Mouse (Mus musculus) midbrain, embryonic 10.5 days (tissue): ENCODE measurements around the gene Deup1. TPM values are rescaled to one million over a fixed set of nuclear protein-coding genes. Genes with fewer than 3 reads are reported as not detected.

Source experiments
- DNase-seq: peaks from one replicate; pipeline ENCODE4 v3.0.0-alpha.2; 2017; ENCODE audit warnings: low spot score
- H3K27ac ChIP-seq: fragments of 300-500 bp; sonication (generic); replicated peaks from 2 replicates; pipeline ENCODE4 v1.5.1; 2016; ENCODE audit warnings: mild to moderate bottlenecking
- H3K27me3 ChIP-seq: fragments of 300-500 bp; sonication (generic); 2 replicates; pipeline ENCODE4 v1.6.1; 2016; ENCODE audit warnings: low read depth, mild to moderate bottlenecking; ENCODE audit not compliant: poor library complexity, severe bottlenecking
- H3K36me3 ChIP-seq: fragments of 300-500 bp; sonication (generic); 2 replicates; pipeline ENCODE4 v1.6.1; 2016; ENCODE audit warnings: mild to moderate bottlenecking, moderate library complexity
- H3K4me1 ChIP-seq: fragments of 300-500 bp; sonication (generic); 2 replicates; pipeline ENCODE4 v1.6.1; 2016
- H3K4me3 ChIP-seq: fragments of 300-500 bp; sonication (generic); 2 replicates; pipeline ENCODE4 v1.5.1; 2016; ENCODE audit warnings: mild to moderate bottlenecking, moderate library complexity
- H3K9me3 ChIP-seq: fragments of 300-500 bp; sonication (generic); replicated peaks from 2 replicates; pipeline ENCODE4 v1.6.1; 2016; ENCODE audit warnings: mild to moderate bottlenecking
- WGBS: fragments of 180-500 bp; shearing (Covaris S2); methylation state at CpG from one replicate; pipeline ENCODE4 v1.1.7; 2016; 5-methylcytosine and 5-hydroxymethylcytosine counted together
- polyA plus RNA-seq: library from polyadenylated mRNA; unstranded; fragments of >200 nt; fragmentation: Nextera tagmentation; extraction: Ambion mirVana; gene quantifications from 2 replicates; pipeline ENCODE4 v1.2.1, GENCODE M21; 2016

The Deup1 gene
- polyA plus RNA-seq: 0.37 and 0.48 TPM in 2 replicates

GRCm38 (mm10) chr9:15627785-15628287 is at the start of gene Deup1:
Gene Deup1, minus strand, starts transcription at chr9:15627933.
- peak within 1 kb of the TSS; percentile 71 for H3K27ac ChIP-seq
- DNase-seq: peak; percentile 69
- 1% methylated on average over 28 of the region's 28 CpGs for WGBS
- no peaks in the 10 kb centered on the region for H3K9me3 ChIP-seq
- peaks cover 12% of the 10 kb centered on the region for H3K4me1 ChIP-seq
- H3K27me3 ChIP-seq: peaks cover 11% of the 10 kb centered on the region; the same call in 1 of the 2 replicates
- peak within 1 kb of the TSS; percentile 51 for H3K4me3 ChIP-seq
- H3K36me3 ChIP-seq: no peaks in the 10 kb centered on the region

DNA sequence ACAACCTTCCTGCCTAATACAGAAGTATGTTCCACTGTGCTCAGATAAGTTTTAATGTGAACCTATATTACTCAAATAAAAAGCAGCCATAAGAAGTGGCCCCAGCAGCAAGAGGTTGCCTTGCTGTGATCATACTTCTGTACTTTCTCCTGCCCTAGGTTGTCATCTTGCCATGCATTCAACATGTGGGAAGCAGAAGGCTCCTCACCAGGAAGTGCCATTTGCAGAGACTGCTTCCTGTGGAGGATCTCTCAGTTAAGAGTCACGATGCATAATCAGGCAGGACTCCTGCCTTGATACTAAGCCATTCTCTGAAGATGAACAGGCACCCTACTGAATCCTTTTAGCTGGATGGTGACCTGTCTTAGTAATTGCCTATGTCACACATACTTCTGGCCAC is 44.5 kb upstream of the Deup1 start:
- no peaks in the 10 kb centered on the region for H3K27me3 ChIP-seq
- no peak for DNase-seq

GRCm38 (mm10) chr9:15670002-15670527 is 42.3 kb upstream of the Deup1 start:
- Histone ChIP-seq H3K9me3 (no peaks in the 10 kb centered on the region), H3K27me3 (no peaks in the 10 kb centered on the region), H3K36me3 (no peaks in the 10 kb centered on the region), H3K4me3 (no peak overlapping the region), H3K4me1 (no peaks in the 10 kb centered on the region; the same call in 1 of the 2 replicates), H3K27ac (no peak overlapping the region)
- WGBS: 52% methylated on average over 5 of the region's 5 CpGs
- no peak for DNase-seq

More for the DNA sequence above, 44.5 kb upstream of the Deup1 start:
- no peak overlapping the region for H3K4me3 ChIP-seq
- 50% methylated on average over 1 of the region's 1 CpGs for WGBS
- H3K36me3 ChIP-seq: no peaks in the 10 kb centered on the region
- H3K9me3 ChIP-seq: no peaks in the 10 kb centered on the region
- no peaks in the 10 kb centered on the region; the same call in 1 of the 2 replicates for H3K4me1 ChIP-seq
- H3K27ac ChIP-seq: no peak overlapping the region

DNA sequence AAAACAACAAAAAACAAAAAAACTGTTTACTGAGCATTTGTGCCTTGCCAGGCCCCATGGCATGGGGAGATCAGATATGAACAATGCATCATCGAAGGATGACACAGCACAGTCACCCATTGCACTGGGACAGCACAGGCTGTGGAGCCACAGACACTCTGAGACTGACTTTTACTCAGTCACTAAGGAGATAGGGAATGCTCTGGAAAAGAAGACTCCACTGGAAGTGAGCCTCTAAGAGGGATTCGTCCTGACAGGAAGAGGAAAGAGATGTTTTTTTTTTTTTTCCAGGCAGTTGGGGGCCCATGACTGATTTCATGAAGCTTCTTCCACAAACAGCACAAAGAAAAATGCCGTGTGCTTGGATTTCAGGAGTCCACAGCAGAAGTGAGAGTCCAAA is 41.7 kb upstream of the Deup1 start:
- WGBS: 74% methylated on average over 3 of the region's 3 CpGs
- no peaks in the 10 kb centered on the region; the same call in 1 of the 2 replicates for H3K4me1 ChIP-seq
- no peaks in the 10 kb centered on the region for H3K9me3 ChIP-seq
- H3K36me3 ChIP-seq: no peaks in the 10 kb centered on the region
- no peaks in the 10 kb centered on the region for H3K27me3 ChIP-seq
- DNase-seq: no peak
- no peak overlapping the region for H3K27ac ChIP-seq
- H3K4me3 ChIP-seq: no peak overlapping the region

DNA sequence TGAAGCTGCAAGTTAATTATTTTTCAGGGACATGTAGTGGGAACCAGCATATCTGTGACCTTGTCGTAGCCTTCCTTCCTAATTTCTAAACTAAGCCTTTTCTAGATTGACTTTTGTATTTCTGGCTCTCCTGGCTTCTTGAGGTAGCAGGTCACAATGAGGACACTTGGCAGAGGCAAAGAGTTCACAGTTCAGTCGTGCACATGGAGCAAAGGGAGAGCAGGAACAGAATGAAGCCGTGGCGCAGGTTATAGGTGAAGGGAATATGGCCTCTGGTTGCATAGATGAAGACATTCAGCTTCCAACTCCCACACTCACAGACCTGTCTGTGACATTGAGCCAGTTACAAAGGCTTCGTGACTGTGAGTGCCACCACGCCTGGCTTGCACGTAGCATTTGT is 36.9 kb upstream of the Deup1 start:
- 86% methylated on average over 7 of the region's 7 CpGs for WGBS
- Histone ChIP-seq H3K4me1 (no peaks in the 10 kb centered on the region), H3K9me3 (no peaks in the 10 kb centered on the region), H3K27me3 (no peaks in the 10 kb centered on the region), H3K36me3 (no peaks in the 10 kb centered on the region), H3K27ac (no peak overlapping the region), H3K4me3 (no peak overlapping the region)
- no peak for DNase-seq

- H3K36me3 ChIP-seq: no peaks in the 10 kb centered on the region
- H3K27ac ChIP-seq: no peak overlapping the region
- WGBS: 87% methylated on average over 6 of the region's 6 CpGs
- H3K4me3 ChIP-seq: no peak overlapping the region
- H3K27me3 ChIP-seq: no peaks in the 10 kb centered on the region
- no peak for DNase-seq
- peaks cover 13% of the 10 kb centered on the region; the same call in 1 of the 2 replicates for H3K9me3 ChIP-seq
- H3K4me1 ChIP-seq: peaks cover 12% of the 10 kb centered on the region
Observed at GRCm38 (mm10) chr9:15659069-15659468, 31.3 kb upstream of the Deup1 start.

DNA sequence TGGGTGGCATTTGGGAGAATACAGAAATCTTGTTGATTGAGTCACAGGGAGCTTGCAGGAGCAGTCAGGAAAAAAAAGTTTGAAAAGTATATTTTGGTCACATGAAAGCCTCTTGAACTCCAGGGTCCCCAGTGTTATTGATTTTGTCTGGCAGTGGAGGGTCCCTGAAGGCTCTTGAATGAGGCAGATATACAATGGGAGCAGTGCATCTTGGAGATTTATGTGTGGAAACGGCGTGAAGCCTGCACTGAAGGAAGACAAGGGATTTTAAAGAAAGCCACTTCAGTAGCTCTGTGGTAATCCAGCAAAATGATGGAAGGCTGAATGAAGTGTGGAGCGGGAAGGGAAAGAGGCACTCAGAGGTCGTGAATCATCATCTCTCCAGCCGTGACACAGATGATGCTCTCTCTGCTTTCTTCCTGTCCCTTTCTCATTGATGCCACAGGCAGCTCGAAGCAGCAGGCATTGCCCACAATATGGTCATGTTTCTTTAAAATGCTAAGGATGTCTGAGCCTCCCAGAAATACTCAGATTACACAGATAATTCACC is 30.6 kb upstream of the Deup1 start:
- WGBS: 54% methylated on average over 6 of the region's 6 CpGs
- H3K4me1 ChIP-seq: peaks cover 12% of the 10 kb centered on the region
- peaks cover 16% of the 10 kb centered on the region; the same call in 1 of the 2 replicates for H3K9me3 ChIP-seq
- no peaks in the 10 kb centered on the region for H3K36me3 ChIP-seq
- H3K27ac ChIP-seq: no peak overlapping the region
- no peak overlapping the region for H3K4me3 ChIP-seq
- no peak for DNase-seq
- no peaks in the 10 kb centered on the region for H3K27me3 ChIP-seq

- no peak overlapping the region for H3K4me3 ChIP-seq
- DNase-seq: no peak
- H3K4me1 ChIP-seq: peaks cover 9% of the 10 kb centered on the region
- H3K36me3 ChIP-seq: no peaks in the 10 kb centered on the region
- no peak overlapping the region for H3K27ac ChIP-seq
- peaks cover 16% of the 10 kb centered on the region; the same call in 1 of the 2 replicates for H3K9me3 ChIP-seq
- H3K27me3 ChIP-seq: no peaks in the 10 kb centered on the region
Observed at GRCm38 (mm10) chr9:15653036-15653435, 25.3 kb upstream of the Deup1 start.

GRCm38 (mm10) chr9:15649977-15650376 is 22.2 kb upstream of the Deup1 start:
- DNase-seq: no peak
- Histone ChIP-seq H3K36me3 (no peaks in the 10 kb centered on the region), H3K27ac (no peak overlapping the region), H3K4me3 (no peak overlapping the region), H3K4me1 (peaks cover 8% of the 10 kb centered on the region), H3K9me3 (peaks cover 12% of the 10 kb centered on the region; the same call in 1 of the 2 replicates), H3K27me3 (no peaks in the 10 kb centered on the region)
- 91% methylated on average over 2 of the region's 2 CpGs for WGBS

DNA sequence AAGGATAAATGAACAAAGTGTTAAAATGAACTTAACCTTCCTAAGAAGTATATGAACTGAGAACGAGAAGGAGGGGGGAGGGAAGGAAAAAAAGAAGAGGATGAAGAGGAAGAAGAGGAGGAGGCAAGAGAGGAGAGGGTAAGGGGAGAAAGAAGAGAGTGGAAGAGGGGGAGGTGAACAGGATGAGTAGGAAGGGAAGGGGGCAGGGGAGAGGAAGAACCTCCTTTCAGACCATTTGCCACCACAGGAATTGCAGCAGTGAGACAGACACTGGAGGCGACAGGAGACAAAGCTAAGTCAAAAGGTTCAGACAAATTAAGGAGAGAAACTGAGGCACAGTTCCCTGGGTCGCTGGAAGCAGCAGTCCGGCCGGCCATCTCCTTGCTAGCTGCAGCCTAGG is 349 bp downstream of the Deup1 start:
- 15% methylated on average over 5 of the region's 5 CpGs for WGBS
- no peaks in the 10 kb centered on the region for H3K36me3 ChIP-seq
- peak overlapping the region; percentile 71 for H3K27ac ChIP-seq
- peak overlapping the region; percentile 51 for H3K4me3 ChIP-seq
- peaks cover 12% of the 10 kb centered on the region for H3K4me1 ChIP-seq
- no peaks in the 10 kb centered on the region for H3K9me3 ChIP-seq
- peaks cover 11% of the 10 kb centered on the region; the same call in 1 of the 2 replicates for H3K27me3 ChIP-seq
- DNase-seq: no peak

DNA sequence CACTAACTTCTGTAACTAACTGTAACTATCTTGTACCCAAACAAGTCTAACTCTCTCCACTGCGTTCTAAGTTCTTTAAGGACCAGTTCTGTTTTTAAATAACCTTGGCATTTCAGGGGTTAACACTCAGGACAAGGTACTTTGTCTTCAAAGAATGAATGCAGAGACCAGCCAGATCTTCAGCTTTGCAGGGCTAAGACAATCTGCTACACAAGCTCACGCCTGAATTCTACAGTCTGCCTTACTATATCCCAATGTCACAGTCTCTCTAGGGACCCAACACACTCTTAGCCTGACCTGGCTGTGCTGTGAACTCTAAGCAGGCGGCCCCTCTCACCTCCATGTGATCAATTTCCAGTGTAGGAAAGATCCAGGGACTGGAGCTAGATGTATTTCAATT is 3.0 kb downstream of the Deup1 start:
- DNase-seq: no peak
- Histone ChIP-seq H3K4me1 (peaks cover 12% of the 10 kb centered on the region), H3K27me3 (peaks cover 11% of the 10 kb centered on the region; the same call in 1 of the 2 replicates), H3K36me3 (no peaks in the 10 kb centered on the region), H3K4me3 (no peak overlapping the region), H3K9me3 (no peaks in the 10 kb centered on the region), H3K27ac (no peak overlapping the region)
- WGBS: 77% methylated on average over 3 of the region's 3 CpGs

DNA sequence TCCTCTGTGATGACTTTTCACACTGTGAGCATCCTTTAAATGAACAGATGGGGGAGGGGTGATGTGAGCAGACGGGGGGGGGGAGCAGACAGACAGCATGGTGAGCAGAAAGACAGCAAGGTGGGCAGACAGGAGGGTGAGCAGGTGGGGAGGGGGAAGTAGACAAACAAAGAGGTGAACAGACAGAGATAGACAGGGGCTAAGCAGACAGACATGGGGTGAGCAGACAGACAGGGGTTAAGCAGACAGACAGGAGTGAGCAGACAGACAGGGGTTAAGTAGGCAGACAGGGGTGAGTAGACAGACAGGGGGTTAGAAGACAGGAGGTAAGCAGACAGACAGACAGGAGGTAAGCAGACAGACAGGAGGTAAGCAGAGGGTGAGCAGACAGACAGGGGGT is 8.0 kb downstream of the Deup1 start:
- no peak overlapping the region for H3K4me3 ChIP-seq
- H3K9me3 ChIP-seq: no peaks in the 10 kb centered on the region
- H3K27ac ChIP-seq: no peak overlapping the region
- peaks cover 11% of the 10 kb centered on the region for H3K4me1 ChIP-seq
- H3K27me3 ChIP-seq: no peaks in the 10 kb centered on the region
- DNase-seq: no peak
- 59% methylated on average over 1 of the region's 1 CpGs for WGBS
- H3K36me3 ChIP-seq: no peaks in the 10 kb centered on the region

DNA sequence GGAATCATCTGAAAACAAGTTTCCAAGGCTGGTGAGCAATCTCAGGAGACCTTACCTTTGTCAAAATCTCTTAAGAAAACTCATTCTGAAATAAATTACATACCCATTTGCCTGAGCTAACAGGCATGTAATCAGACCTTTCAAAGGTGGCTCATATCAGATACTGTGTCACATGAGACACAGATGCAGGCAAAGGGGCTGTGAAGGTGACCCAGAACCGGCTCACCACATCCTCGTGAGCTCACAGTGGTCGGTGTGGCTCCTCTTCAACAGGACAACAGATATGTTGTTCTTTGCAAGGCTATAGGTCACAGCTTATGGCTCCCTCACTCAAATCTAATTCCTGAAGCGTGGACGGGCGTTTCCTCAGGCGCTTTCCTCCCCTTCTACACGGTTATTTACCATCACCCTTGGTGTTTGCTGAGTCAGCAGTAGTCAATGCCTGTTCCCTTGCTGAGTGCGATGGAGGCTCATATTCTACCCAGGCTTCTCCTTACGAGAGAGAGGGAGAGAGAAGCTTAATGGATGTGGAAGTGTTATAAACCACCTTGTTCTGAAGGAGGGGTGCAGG is 8.6 kb downstream of the Deup1 start:
- Histone ChIP-seq H3K27me3 (no peaks in the 10 kb centered on the region), H3K27ac (no peak overlapping the region), H3K4me3 (no peak overlapping the region), H3K9me3 (no peaks in the 10 kb centered on the region), H3K4me1 (peaks cover 11% of the 10 kb centered on the region), H3K36me3 (no peaks in the 10 kb centered on the region)
- WGBS: 73% methylated on average over 10 of the region's 10 CpGs
- no peak for DNase-seq
